Mouse (Mus musculus) cerebellum, adult 2 months (tissue): ENCODE measurements around the gene Prkaa2.

Experiments used
- CTCF ChIP-seq: fragments of 200-500 bp; IDR thresholded peaks from 2 replicates; pipeline ENCODE4 v1.5.1; 2011; ENCODE audit warnings: low read depth, mild to moderate bottlenecking, control low read depth, low read length, moderate library complexity, borderline replicate concordance; ENCODE audit not compliant: insufficient read depth
- POLR2A ChIP-seq: fragments of 200-500 bp; IDR thresholded peaks from 2 replicates; pipeline ENCODE4 v1.6.1; 2011; ENCODE audit warnings: low read length, control low read depth, borderline replicate concordance; ENCODE audit not compliant: insufficient read depth

GRCm38 (mm10) chr4:105015496-105015895 lies 94.2 kb downstream of the Prkaa2 start:
- TF ChIP-seq CTCF (no peak), POLR2A (no peak)
